Mouse (Mus musculus) liver, embryonic 14.5 days (tissue): ENCODE results near the gene Slc2a3.

Source experiments
- CTCF ChIP-seq: IDR thresholded peaks from 2 replicates; pipeline ENCODE4 v1.5.1; 2016; ENCODE audit warnings: antibody characterized with exemption, low read depth, control low read depth
- EP300 ChIP-seq: IDR thresholded peaks from 2 replicates; pipeline ENCODE4 v1.6.1; 2016; ENCODE audit warnings: antibody characterized with exemption, low read depth

DNA sequence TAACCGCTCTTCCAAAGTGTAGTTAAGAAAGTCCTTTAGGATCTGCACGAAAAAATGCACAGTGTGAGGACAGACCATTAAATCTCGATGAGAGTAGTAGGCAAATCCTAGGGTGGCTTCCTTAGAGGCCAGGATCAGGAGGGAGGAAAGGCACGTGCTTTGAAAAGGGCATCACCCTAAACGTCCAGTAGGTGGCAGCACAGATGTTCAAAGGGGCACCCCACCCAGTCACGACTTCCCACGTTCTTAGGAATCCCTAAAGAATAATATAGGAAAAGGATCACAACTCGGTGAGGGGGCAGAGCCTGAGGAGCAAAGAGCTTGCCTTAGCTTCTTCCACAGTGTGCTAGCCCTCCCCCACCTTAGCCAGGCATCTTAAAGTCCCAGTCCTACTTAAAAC is 61.5 kb downstream of the Slc2a3 start:
- TF ChIP-seq EP300 (no peak), CTCF (peak; percentile 92)
